Mouse (Mus musculus) heart, adult 11 months (tissue): ENCODE data around the gene Myl7.
"Not testable (repeated sequence)": the region's sequence is repeated elsewhere in the genome, so short reads cannot be mapped to it uniquely, and the experiment has no call there.

Experiments
- DNase-seq: peaks from one replicate; pipeline ENCODE4 v3.0.0; 2022

Gene Myl7

GRCm38 (mm10) chr11:5902390-5902789 is 3.8 kb upstream of the Myl7 start:
- DNase-seq: no peak

GRCm38 (mm10) chr11:5901950-5902349 is 3.4 kb upstream of the Myl7 start:
- DNase-seq: no peak

DNA sequence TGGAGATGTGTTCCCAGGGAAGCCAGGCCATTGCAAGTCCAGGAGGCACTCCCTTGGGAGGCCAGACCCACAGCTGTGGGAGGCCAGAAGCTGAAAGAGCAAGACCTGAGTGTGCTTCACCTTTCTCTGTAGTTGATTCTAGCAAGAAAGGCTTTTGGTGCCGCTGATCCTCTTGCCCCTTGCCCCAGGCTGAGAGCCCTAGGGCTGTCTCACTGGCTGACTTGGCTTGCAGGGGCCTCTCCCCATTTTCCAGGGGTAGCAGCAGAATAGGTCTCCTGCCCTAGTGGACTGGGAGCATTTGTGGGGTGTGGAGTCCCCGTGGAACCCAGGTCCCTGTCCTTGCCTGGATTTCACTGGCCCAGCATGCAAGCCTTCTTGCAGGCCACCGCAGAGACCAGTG is 2.7 kb upstream of the Myl7 start:
- DNase-seq: no peak

DNA sequence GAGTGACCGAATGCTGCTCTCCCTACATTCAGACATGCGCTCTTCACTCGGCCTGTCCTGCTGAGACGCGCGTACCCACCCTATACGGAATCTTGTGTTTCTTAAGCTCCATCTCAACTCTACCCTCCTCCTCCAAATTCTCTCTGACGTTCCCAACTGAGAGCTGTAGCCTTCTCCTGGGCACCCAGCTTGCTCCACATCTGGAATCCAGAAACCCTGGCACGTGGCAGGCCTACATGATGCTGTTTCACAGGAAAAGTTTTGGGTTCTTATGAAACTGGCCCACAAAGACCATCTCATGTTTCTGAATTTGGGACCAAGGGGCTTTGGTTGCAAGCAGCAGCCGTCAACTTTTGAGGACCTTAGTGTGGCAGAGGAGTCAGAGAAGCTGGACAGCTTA is 704 bp upstream of the Myl7 start:
- peak; percentile 94 for DNase-seq

DNA sequence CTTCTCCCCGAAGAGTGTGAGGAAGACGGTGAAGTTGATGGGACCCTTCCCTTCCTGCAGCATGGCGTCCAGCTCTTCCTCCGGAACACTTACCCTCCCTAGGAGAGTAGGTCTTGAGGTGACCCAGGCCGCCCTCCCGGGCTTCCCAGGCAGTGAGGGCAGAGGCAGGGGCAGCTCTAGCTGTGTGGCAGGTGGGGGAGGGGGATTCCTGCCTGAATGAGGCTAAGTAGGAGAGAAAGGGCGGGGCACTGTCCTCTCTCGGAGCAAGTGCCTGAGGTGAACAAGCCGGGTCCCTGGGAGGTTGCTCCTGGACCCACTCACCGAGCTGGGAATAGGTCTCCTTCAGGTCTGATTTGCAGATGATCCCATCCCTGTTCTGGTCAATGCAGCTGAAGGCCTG is 743 bp downstream of the Myl7 start:
- DNase-seq: no peak

- DNase-seq: no peak
These were observed 1.4 kb downstream of the Myl7 start for GRCm38 (mm10) chr11:5897230-5897629.

- no peak for DNase-seq
These were observed 4.8 kb downstream of the Myl7 start for GRCm38 (mm10) chr11:5893807-5894206.

DNA sequence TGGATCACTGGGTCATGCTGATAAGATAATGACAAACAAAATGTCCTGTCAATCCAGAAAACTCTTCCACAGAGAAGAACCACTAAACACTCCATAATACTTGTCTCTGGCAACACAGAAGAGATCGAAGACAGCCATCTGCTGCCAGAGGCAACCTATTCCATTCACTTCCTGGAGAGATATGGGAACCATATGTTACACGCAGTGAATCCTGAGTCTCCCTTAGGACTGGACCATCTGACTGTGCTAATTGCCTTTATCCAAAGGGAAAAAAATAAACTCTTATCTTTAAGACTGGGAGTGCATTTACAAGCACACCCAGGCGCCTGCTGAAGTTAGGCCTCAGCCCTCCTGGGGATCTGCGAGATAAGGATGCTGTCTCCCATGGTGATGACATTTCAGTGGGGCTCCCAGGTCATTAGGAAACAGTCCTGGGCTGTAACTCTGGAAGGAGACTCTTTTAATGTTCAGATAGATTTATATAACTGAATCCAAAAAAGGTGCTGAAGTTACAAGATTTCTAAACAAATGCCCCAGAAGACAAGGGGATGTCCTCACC is 5.7 kb downstream of the Myl7 start:
- DNase-seq: no peak

GRCm38 (mm10) chr11:5892151-5892591 is 6.4 kb downstream of the Myl7 start:
- peak; percentile 97 for DNase-seq

GRCm38 (mm10) chr11:5888563-5888962 is 10.0 kb downstream of the Myl7 start:
- not testable (repeated sequence) for DNase-seq

- no peak for DNase-seq
These were observed 11.3 kb downstream of the Myl7 start for GRCm38 (mm10) chr11:5887250-5887649.

DNA sequence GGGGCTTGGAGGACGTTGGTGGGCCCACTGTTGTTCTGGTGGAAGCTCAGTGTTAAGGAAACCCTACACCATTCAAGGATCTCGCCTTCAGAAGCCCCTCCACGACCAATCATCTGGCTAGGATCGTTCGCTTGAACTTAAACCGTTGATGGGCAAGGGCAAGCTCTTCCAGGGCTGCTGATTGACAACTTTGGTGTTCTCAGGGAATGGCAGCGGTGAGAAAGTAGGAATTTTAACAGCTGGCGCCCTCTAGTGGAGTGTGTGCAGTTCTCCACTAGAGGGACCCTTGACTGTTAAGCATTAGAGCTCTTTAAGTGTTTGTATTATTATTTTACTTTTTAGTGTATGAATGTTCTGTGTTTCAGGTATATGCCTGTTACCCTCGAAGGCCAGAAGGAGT is 12.4 kb downstream of the Myl7 start:
- DNase-seq: no peak

DNA sequence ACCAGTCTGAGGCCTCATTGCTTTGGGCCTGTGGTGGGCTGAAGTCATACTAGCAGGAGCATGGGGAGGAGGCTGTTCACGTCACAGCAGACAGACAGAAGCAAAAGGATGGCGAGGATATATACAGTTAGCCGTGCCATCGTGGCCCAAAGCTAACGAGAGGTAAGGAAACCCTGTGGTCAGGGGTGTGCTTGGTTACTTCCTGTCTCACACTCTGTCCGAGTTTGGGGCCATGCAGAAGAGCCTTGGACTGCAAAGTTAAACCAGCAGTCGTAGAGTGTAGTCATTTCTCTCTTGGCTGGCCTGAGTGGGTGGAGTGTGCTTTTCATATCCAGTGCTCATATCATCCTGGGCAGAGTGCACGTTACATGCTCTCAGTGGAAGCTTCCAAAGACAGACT is 16.1 kb downstream of the Myl7 start:
- no peak for DNase-seq

DNA sequence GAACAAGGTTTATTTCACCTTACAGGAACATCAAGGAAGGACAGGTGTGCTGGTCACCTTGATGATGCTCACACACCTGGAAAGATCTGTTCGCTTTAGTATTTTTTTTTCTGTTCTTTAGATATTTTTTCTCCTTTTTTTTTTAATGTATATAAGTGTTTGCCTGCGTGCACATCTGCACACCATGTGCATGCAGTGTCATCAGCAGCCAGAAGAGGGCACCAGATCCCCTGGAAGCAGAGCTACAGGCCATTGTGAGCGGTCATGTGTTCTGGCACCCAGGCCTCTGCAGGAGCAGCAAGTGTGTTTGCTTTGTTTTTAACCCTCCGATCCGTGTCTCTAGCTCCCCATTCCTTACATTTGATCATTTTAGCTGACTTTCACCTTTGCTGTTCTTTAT is 18.7 kb downstream of the Myl7 start:
- no peak for DNase-seq

- DNase-seq: no peak
These were observed 19.9 kb downstream of the Myl7 start for GRCm38 (mm10) chr11:5878661-5879060.

GRCm38 (mm10) chr11:5877921-5878526 is 20.6 kb downstream of the Myl7 start, which contains the start of gene Pold2:
Pold2 (minus strand) TSS chr11:5878292.
- peak; percentile 100 for DNase-seq

GRCm38 (mm10) chr11:5877421-5877820 is 21.2 kb downstream of the Myl7 start:
- DNase-seq: no peak

DNA sequence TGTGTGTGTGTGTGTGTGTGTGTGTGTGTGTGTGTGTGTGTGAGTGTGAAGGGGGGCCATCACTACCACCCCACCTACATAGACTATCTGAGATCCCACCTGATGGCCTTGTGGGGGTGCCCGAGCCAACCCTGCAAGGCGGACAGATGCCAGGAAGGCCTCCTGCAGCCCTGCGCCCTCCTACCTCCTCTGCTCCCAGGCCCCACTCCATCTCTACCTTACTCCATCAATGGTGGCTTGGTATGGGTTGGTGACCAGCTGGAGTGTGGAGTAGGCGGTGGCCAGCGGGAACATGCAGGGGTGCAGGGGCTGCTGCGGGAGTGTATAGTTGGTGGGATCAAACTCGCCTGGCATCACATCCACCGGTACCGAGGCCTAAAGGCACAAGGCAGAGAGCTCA is 25.4 kb downstream of the Myl7 start:
- no peak for DNase-seq

GRCm38 (mm10) chr11:5872707-5873106 is 25.9 kb downstream of the Myl7 start:
- no peak for DNase-seq

DNA sequence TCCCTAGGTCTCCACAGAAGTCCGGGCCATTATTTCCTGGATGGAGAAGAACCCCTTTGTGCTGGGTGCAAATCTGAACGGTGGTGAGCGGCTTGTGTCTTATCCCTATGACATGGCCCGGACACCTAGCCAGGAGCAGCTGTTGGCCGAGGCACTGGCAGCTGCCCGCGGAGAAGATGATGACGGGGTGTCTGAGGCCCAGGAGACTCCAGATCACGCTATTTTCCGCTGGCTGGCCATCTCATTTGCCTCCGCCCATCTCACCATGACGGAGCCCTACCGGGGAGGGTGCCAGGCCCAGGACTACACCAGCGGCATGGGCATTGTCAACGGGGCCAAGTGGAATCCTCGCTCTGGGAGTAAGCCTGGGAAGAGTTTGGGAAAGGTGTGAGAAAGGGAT is 28.5 kb downstream of the Myl7 start:
- DNase-seq: no peak

- DNase-seq: no peak
These were observed 29.3 kb downstream of the Myl7 start for GRCm38 (mm10) chr11:5869331-5869730.

- DNase-seq: peak; percentile 90
These were observed 30.3 kb downstream of the Myl7 start for GRCm38 (mm10) chr11:5868324-5868723.

- DNase-seq: no peak
These were observed 31.4 kb downstream of the Myl7 start for GRCm38 (mm10) chr11:5867196-5867595.

DNA sequence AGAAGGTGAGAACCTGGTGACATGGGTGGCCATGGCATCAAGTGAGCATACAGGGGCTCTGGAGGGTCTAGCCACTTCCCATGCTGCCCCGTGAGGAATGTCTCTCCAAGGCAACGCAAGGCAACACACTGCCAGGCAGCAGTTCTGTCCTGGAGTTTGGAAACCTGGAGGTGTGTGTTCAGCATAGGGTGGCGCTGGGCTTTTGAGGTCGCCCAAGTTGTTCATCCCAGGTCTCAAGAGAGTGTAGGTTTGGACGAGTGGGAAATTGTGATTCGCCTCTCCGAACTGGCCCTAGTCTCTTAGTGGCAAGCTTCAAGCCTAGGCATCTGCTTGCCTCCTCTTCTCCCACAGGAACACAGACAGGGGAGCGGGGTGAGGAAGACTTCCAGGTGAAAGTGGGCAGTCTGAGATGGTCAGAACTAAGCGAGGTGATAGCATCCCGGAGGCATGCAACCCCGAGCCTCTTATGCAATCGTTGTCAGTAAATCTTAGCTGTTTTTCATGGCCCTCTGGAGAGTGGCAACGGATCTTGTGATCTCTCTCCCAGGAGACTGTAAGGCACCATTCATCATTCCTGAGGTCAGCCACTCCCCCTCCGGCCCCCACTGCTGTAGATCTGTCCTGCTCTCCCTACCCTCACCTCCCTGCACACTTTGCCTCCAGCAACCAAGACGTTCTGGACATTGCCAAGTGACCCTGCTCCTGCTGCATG is 36.0 kb downstream of the Myl7 start:
- DNase-seq: peak; percentile 93
